Mouse (Mus musculus) forebrain, embryonic 13.5 days (tissue): ENCODE data around the gene Tdrd3. TPM values are rescaled to one million over a fixed set of nuclear protein-coding genes. Genes with fewer than 3 reads are reported as not detected.

ENCODE experiments used
- ATAC-seq: fragments of 200-750 bp; cut with Nextera tagmentation; 2 replicates; pipeline ENCODE4 v1.8.0; 2017
- H3K27ac ChIP-seq: fragments of 300-500 bp; sonication (generic); 2 replicates; pipeline ENCODE4 v1.5.1; 2015; ENCODE audit warnings: inconsistent platforms, mild to moderate bottlenecking, moderate library complexity
- H3K27me3 ChIP-seq: fragments of 300-500 bp; sonication (generic); 2 replicates; pipeline ENCODE4 v1.6.1; 2015; ENCODE audit warnings: mild to moderate bottlenecking, inconsistent platforms
- H3K36me3 ChIP-seq: fragments of 300-500 bp; sonication (generic); 2 replicates; pipeline ENCODE4 v1.6.1; 2015; ENCODE audit warnings: mild to moderate bottlenecking, inconsistent platforms; ENCODE audit not compliant: poor library complexity, severe bottlenecking
- H3K4me1 ChIP-seq: fragments of 300-500 bp; sonication (generic); 2 replicates; pipeline ENCODE4 v1.6.1; 2015; ENCODE audit warnings: inconsistent platforms
- H3K4me2 ChIP-seq: fragments of 300-500 bp; sonication (generic); 2 replicates; pipeline ENCODE4 v1.6.1; 2015; ENCODE audit warnings: inconsistent platforms, mild to moderate bottlenecking, moderate library complexity
- H3K4me3 ChIP-seq: fragments of 300-500 bp; sonication (generic); 2 replicates; pipeline ENCODE4 v1.5.1; 2015; ENCODE audit warnings: mild to moderate bottlenecking, inconsistent platforms
- H3K9ac ChIP-seq: fragments of 300-500 bp; sonication (generic); 2 replicates; pipeline ENCODE4 v1.6.1; 2015; ENCODE audit warnings: mild to moderate bottlenecking, inconsistent platforms
- H3K9me3 ChIP-seq: fragments of 300-500 bp; sonication (generic); replicated peaks from 2 replicates; pipeline ENCODE4 v1.6.1; 2016; ENCODE audit warnings: inconsistent platforms
- WGBS: fragments of 180-500 bp; shearing (Covaris S2); methylation state at CpG from one replicate; pipeline ENCODE4 v1.1.7; 2015; 5-methylcytosine and 5-hydroxymethylcytosine counted together
- polyA plus RNA-seq: library from polyadenylated mRNA; unstranded; fragments of >200 nt; fragmentation: Nextera tagmentation; extraction: Ambion mirVana; gene quantifications from 2 replicates; pipeline ENCODE4 v1.2.1, GENCODE M21; 2015

The Tdrd3 gene
- polyA plus RNA-seq, 1 experiment from 2014 or later = 48.1 TPM

- ATAC-seq = no peak
- 73% methylated on average over 12 of the region's 12 CpGs for WGBS
- Histone ChIP-seq H3K27ac (no peak overlapping the region), H3K4me1 (no peaks in the 10 kb centered on the region), H3K27me3 (no peaks in the 10 kb centered on the region), H3K9me3 (no peaks in the 10 kb centered on the region), H3K9ac (no peak overlapping the region), H3K36me3 (peaks cover 5% of the 10 kb centered on the region; the same call in 1 of the 2 replicates), H3K4me2 (no peak overlapping the region), H3K4me3 (no peak overlapping the region)
Observed at GRCm38 (mm10) chr14:87461543-87461942, 45.1 kb downstream of the Tdrd3 start.

DNA sequence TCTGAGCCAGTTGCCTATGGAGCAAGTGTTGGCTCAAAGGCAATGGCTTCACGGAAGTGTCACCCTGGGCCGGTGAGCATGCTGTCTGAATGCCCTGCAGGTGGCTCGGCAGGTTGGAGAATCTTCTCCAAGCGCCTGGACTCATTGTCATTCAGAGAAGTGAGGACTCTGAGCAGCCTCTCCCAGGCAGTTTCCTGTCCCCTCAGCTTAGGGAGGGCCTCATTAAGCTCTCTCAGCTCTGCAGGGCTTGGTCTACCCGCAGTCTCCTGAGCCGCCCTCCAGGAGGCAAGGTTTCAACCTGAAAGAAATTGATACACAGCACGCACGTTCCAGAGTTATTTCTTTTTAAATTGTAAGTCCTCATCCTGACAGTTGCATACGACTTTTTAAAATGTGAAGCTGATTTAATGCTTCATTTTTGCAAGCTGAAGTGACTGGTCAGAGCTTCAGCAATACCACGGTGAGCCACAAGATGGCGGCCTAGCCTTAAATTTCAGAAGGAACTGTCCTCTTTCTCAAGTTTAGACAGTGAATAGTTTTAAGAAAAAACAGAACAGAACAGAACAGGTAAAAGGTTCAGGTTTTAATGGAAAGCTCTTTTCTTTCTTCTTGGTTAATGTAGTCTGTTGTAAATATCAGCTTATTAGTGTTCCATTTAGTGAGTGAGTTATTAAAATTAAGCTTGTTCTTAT lies 47.7 kb downstream of the Tdrd3 start:
- Histone ChIP-seq H3K36me3 (no peaks in the 10 kb centered on the region), H3K9ac (no peak overlapping the region), H3K27me3 (no peaks in the 10 kb centered on the region), H3K4me1 (no peaks in the 10 kb centered on the region), H3K4me3 (no peak overlapping the region), H3K4me2 (no peak overlapping the region), H3K9me3 (no peaks in the 10 kb centered on the region), H3K27ac (no peak overlapping the region)
- 12% methylated on average over 11 of the region's 11 CpGs for WGBS
- ATAC-seq = peak; percentile 72

DNA sequence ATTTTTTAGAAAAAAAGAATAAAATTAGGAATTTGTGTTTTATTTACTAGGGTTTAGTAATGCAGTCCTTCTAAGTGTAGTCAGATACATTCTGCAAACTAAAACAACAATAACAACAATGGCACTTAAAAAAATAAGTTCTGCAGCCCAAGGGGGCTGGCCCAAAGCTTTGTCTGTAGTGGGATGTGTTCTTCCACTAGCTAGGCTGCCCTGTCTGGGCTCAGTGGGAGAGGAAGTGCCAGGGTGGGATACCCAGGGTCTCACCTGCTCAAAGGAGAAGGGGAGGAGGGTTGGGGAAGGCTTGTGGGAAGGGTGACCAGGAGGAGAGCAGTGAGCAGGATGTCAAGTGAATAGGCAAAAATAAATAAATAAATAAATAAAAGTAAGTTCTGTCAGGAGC lies 48.2 kb downstream of the Tdrd3 start:
- Histone ChIP-seq H3K9ac (no peak overlapping the region), H3K4me1 (no peaks in the 10 kb centered on the region), H3K36me3 (no peaks in the 10 kb centered on the region), H3K9me3 (no peaks in the 10 kb centered on the region), H3K4me2 (no peak overlapping the region), H3K27me3 (no peaks in the 10 kb centered on the region), H3K4me3 (no peak overlapping the region), H3K27ac (no peak overlapping the region)
- ATAC-seq = peak; percentile 54

GRCm38 (mm10) chr14:87467586-87467985 lies 51.1 kb downstream of the Tdrd3 start:
- no peak overlapping the region for H3K4me2 ChIP-seq
- no peaks in the 10 kb centered on the region for H3K36me3 ChIP-seq
- H3K4me1 ChIP-seq = no peaks in the 10 kb centered on the region
- H3K4me3 ChIP-seq = no peak overlapping the region
- ATAC-seq = 0 out of 2 replicates have a peak, but pooled peaks have one; percentile 28
- whole genome bisulfite sequencing = 86% methylated on average over 12 of the region's 12 CpGs
- H3K27ac ChIP-seq = no peak overlapping the region
- H3K27me3 ChIP-seq = no peaks in the 10 kb centered on the region
- H3K9ac ChIP-seq = no peak overlapping the region
- H3K9me3 ChIP-seq = no peaks in the 10 kb centered on the region

DNA sequence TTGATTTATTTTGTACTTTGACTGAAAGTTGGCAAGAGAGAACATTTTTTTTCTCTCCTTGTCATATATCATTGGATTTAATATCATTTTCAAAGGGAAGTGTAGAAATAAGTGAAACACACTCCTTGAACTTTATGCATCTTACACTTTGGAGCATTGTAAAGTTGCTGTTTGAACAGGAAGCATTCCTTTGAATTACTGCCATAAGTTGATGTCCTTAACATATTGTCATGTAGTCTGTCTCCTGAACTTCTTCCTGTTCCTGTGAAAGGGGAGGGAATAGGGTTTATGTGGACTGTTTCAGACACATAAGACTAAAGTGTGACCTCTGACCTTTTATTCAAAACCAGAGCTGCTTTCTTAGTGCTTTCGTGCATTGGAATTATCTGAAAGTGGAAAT lies 55.1 kb downstream of the Tdrd3 start:
- peaks cover 7% of the 10 kb centered on the region for H3K36me3 ChIP-seq
- no peak for ATAC-seq
- no peak overlapping the region for H3K4me2 ChIP-seq
- 72% methylated on average over 1 of the region's 1 CpGs for WGBS
- no peaks in the 10 kb centered on the region for H3K4me1 ChIP-seq
- H3K9me3 ChIP-seq = no peaks in the 10 kb centered on the region
- H3K27me3 ChIP-seq = no peaks in the 10 kb centered on the region
- H3K27ac ChIP-seq = no peak overlapping the region
- no peak overlapping the region for H3K4me3 ChIP-seq
- no peak overlapping the region for H3K9ac ChIP-seq

DNA sequence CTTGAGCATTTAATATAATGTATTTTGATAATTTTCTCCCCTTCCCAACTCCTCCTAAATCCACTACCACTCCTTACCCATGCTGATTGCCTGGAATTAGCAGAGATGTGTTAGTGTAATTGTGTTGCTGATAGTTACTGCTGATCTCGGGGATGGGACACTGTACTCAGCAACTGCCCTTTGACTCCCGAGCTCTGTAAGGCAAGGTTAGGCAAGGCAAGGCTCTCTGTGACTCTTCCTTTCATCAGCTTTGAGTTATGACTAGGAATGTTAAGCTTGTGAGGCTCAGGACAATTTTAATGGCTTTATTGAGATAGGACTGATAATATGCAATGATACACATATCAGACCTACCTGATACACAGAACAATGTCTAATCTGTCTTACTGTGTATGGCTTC lies 56.3 kb downstream of the Tdrd3 start:
- no peak overlapping the region for H3K27ac ChIP-seq
- no peak overlapping the region for H3K9ac ChIP-seq
- H3K4me3 ChIP-seq = no peak overlapping the region
- no peak for ATAC-seq
- no peaks in the 10 kb centered on the region for H3K4me1 ChIP-seq
- no peaks in the 10 kb centered on the region for H3K9me3 ChIP-seq
- peaks cover 10% of the 10 kb centered on the region for H3K36me3 ChIP-seq
- 83% methylated on average over 2 of the region's 2 CpGs for WGBS
- H3K27me3 ChIP-seq = no peaks in the 10 kb centered on the region
- no peak overlapping the region for H3K4me2 ChIP-seq

DNA sequence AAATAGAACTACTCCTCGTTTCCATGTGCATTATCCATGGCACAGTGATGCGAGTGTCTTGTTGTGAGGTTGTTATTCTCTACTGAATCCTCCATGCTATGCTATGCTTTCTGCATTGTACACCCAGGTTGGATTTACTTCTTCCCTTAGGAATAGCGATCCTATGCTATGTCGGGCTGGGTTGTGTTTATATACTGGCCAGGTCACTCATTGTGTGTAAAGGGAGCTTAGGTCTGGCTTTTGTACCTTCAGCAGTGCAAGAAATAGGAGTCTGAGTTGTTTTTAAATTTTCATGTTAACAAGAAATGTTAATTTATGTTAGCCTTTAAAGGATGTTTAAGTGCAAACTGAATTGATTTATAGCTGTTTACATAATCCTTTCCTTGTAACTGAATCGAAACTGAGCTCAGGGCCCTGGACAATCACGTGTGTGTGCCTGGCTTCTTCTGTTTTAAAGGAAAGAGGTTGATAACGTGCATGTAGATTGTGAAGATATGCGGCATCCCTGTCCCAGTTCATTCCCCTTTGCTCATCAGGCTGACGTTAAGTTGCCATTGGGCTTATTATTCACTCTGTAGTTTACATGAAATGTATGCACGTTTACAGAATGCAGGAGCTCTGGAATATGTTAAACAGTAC lies 59.4 kb downstream of the Tdrd3 start:
- Histone ChIP-seq H3K27me3 (no peaks in the 10 kb centered on the region), H3K4me3 (no peak overlapping the region), H3K4me1 (no peaks in the 10 kb centered on the region), H3K4me2 (no peak overlapping the region), H3K9me3 (no peaks in the 10 kb centered on the region), H3K9ac (no peak overlapping the region), H3K27ac (no peak overlapping the region), H3K36me3 (peaks cover 13% of the 10 kb centered on the region)
- 83% methylated on average over 10 of the region's 10 CpGs for WGBS
- no peak for ATAC-seq

- WGBS = 82% methylated on average over 1 of the region's 3 CpGs
- ATAC-seq = no peak
Observed at GRCm38 (mm10) chr14:87478339-87478951, 62.0 kb downstream of the Tdrd3 start.

DNA sequence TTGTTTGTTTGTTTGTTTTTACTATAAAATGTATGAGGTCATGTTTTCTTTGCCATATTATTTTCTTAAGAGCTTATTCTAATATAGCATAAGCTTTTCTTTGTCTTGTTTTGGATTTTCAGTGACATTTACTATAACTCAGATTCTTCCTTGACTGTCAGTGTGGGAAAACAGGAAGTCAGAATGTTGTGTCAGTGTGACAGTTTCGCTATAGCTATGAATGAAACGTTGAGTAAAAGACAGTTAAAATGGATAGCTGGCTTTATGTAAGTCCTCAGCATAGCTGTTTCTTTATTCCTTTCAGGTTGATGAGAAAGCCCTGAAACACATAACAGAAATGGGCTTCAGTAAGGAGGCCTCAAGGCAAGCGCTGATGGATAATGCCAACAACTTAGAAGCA lies 69.4 kb downstream of the Tdrd3 start:
- no peaks in the 10 kb centered on the region for H3K9me3 ChIP-seq
- no peak overlapping the region for H3K9ac ChIP-seq
- no peak overlapping the region for H3K4me2 ChIP-seq
- H3K36me3 ChIP-seq = peaks cover 27% of the 10 kb centered on the region
- no peak for ATAC-seq
- H3K4me3 ChIP-seq = no peak overlapping the region
- H3K27me3 ChIP-seq = no peaks in the 10 kb centered on the region
- no peak overlapping the region for H3K27ac ChIP-seq
- 86% methylated on average over 3 of the region's 3 CpGs for WGBS
- no peaks in the 10 kb centered on the region for H3K4me1 ChIP-seq

More at GRCm38 (mm10) chr14:87478339-87478951, 62.0 kb downstream of the Tdrd3 start:
- Histone ChIP-seq H3K9me3 (no peaks in the 10 kb centered on the region), H3K36me3 (peaks cover 28% of the 10 kb centered on the region), H3K4me1 (no peaks in the 10 kb centered on the region), H3K4me2 (no peak overlapping the region), H3K4me3 (no peak overlapping the region), H3K27ac (no peak overlapping the region), H3K9ac (no peak overlapping the region), H3K27me3 (no peaks in the 10 kb centered on the region)

GRCm38 (mm10) chr14:87497955-87498594 lies 81.6 kb downstream of the Tdrd3 start:
- H3K4me2 ChIP-seq = no peak overlapping the region
- no peaks in the 10 kb centered on the region for H3K9me3 ChIP-seq
- no peaks in the 10 kb centered on the region for H3K4me1 ChIP-seq
- H3K27ac ChIP-seq = no peak overlapping the region
- no peak overlapping the region for H3K4me3 ChIP-seq
- H3K27me3 ChIP-seq = no peaks in the 10 kb centered on the region
- no peak overlapping the region for H3K9ac ChIP-seq
- 0 out of 2 replicates have a peak, but pooled peaks cover 5% of the 10 kb centered on the region for H3K36me3 ChIP-seq
- ATAC-seq = no peak
- WGBS = 95% methylated on average over 11 of the region's 11 CpGs

DNA sequence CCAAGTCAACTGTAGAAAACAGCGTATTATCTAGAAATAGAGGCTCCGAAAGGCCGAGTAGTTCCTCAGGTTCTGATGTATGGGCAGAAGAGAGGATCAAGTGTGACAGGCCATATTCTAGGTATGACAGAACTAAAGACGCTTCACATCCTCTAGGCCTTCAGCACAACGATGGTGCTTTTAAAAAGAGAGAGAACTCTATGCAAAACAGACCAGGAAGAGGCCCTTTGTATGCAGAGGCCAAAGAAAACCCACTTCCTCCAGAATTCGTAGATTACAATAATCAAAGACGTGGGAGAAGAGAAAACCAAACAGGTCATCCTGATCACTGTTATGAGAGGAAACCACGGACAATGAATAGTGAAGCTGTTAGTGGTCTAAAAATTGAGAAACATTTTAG lies 89.5 kb downstream of the Tdrd3 start:
- no peak overlapping the region for H3K9ac ChIP-seq
- ATAC-seq = no peak
- 90% methylated on average over 8 of the region's 8 CpGs for WGBS

DNA sequence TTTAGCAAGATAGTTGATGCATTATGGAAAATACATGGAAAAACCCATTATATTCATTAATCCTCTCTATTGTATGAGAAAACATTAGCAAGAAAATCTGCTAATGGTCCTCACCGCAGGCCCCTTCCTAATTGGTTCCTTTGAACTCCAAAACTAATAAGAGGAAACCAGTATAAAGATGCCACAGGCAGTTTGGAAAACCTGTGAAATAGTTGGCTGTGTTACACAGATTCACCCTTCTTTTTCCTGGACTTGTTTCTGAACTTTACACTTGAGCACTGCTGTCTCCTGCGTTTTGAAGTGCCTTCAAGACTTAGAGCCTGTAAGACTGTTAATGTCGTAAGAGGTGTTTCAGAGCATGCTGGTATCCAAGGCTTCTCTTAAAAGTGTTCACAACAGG lies 98.8 kb downstream of the Tdrd3 start:
- WGBS = 32% methylated on average over 3 of the region's 3 CpGs
- Histone ChIP-seq H3K4me2 (no peak overlapping the region), H3K27me3 (no peaks in the 10 kb centered on the region), H3K4me1 (no peaks in the 10 kb centered on the region; the same call in 1 of the 2 replicates), H3K9me3 (no peaks in the 10 kb centered on the region), H3K27ac (no peak overlapping the region), H3K4me3 (no peak overlapping the region), H3K36me3 (no peaks in the 10 kb centered on the region), H3K9ac (no peak overlapping the region)
- ATAC-seq = no peak; the same call in 1 of the 2 replicates

More for the DNA sequence above, 89.5 kb downstream of the Tdrd3 start:
- Histone ChIP-seq H3K27me3 (no peaks in the 10 kb centered on the region), H3K36me3 (peaks cover 24% of the 10 kb centered on the region), H3K27ac (no peak overlapping the region), H3K4me3 (no peak overlapping the region), H3K4me1 (no peaks in the 10 kb centered on the region), H3K4me2 (no peak overlapping the region), H3K9me3 (no peaks in the 10 kb centered on the region)
